Mouse (Mus musculus): ENCODE results near the gene Irf5.

The Irf5 gene

DNA sequence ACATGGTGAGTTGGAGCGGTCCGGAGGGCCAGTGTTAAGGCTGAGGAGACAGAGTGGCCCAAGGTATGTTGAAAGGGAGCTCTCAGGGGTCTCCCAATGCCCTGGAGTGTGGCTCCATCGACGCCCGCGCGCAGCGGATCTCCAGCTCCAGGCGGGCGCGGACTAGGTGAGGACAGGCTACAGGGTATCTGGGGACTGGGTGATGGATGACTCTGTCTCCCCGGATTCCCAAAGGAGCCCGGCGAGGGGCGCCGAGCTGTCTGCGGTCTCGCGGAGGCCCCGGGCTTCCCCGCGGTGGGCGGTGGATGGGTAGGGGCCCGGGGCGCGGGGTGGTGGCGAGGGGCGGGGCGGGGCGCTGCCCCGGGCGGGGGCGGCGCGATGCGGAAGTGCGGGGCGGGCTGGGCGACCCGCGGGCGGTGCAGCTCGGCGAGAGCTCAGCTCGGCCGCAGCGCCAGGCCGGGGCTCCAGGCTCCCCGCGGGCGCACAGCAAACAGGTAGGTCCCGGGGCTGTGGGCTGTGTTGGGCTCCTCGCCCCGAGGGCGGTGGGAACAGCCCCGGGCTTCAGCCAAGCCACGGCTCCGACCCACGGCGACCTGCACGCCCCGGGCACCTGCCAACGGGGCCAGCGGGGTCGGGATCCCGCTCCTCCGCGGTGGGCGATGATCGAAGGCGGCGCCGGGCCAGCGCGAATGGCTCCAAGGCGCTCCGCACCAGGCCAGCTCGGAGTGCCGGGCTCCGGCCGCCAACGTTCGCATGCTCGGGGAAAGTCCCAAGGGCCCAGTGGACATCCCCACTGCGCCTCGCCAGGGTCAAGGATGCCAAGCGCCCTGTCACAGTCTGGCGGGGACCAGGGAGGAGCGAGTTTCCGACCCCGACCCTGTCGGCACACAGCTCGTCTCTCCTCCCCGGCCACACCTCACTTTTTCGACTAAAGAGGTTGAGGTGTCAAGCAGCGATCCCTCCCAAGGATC is at the start of gene Irf5:
Irf5 (plus strand) TSS at position 345 of the 971 bp plus-strand sequence.
- DNase-seq (ENCODE audit: low spot score in 2 of 2) = no peak

DNA sequence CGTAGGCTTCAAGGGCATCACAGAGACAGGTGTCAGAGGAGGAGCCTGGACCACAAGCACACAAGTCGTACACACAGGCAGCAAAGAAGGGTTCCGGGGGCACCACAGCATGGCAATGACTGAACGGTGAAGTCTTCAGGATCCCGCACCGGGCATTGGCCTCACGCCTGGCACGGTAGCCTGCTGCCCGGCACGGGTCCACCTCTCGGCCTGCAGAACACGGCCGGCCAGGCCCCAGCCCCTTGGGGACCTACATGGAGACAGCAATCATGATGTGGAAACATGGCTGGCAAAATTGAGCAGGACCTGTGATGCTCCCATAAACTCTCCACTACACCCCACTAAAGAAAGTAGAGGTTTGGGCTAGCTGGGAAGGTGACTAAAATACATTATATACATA is 43.7 kb upstream of the Irf5 start:
- no peak for DNase-seq (ENCODE audit: low spot score in 2 of 2)

DNA sequence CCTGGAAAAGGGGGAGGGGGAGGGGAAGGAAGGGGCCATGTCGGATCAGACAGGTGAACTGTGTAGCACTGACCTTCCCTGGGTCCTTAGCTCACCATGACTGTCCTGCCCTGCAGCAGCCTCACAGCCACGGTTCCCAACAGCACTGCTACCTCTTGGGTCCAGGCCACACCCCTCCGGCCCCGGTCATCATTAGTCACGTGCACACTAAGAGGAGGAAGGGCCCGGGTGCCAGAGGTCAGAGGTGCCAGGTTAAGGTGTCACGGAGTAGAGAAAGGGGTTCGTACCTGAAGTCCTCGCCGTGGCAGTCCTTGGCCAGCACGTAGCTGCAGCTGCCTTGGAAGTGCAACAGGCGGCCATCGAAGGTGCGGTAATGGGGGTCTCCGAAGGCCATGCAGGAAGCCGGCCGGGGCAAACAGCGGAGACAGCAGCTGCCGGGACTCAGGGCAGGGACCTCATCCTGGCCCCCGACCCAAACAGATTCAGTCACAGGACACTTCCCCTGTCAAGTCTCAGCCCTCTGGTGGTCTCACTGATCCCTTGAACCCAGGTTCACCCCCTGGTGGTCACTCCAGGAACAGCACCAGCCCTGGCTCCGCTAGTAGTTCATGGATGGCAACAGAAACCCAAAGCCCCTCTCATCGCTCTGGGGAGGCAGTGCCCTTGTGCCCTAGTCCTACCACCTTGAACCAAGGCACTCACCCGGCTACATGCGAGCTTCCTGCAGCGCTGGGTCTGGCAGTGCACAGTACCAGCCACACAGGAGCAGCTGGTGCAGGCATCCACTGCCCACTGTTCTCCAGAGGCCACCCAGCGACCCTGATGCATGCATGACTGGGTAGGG is 41.5 kb upstream of the Irf5 start:
- peak; percentile 26 to 43 for DNase-seq (ENCODE audit: low spot score in 2 of 2)

DNA sequence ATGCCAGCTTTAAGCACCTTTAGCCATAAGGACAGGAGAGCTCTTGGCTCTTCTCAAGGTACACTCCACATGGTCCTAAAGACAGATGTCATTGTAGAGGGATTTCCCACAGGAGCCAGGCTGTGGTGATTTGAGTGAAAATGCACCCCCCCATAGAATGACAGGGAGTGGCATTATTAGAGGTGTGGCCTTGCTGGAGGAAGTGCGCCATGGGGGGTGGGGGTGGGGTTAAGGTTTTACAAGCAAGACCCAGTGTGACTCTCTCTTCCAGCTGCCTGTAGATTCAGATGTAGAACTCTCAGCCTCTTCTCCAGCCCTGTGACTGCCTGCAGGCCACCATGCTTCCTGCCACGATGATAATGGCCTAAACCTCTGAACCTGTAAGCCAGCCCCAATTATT is 40.5 kb upstream of the Irf5 start:
- no peak for DNase-seq (ENCODE audit: low spot score in 2 of 2)

DNA sequence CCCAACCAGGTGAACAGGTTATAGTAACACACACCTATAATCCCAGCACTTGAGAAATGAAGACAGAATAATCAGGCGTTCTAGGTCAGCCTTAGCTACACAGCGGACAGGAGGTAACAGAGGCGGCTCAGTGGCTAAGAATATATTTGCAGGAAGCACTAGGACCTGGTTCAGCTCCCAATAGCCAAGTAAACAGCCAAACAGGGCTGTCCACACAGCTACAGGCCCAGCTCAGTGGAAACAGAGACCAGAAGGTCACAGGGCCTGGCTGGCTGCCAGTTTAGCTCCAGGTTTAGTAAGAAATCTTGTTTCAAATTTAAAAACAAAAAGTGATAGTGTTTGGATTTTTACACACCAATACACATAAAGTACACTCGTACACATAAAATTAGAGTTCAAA is 32.3 kb upstream of the Irf5 start:
- no peak for DNase-seq (ENCODE audit: low spot score in 2 of 2)

DNA sequence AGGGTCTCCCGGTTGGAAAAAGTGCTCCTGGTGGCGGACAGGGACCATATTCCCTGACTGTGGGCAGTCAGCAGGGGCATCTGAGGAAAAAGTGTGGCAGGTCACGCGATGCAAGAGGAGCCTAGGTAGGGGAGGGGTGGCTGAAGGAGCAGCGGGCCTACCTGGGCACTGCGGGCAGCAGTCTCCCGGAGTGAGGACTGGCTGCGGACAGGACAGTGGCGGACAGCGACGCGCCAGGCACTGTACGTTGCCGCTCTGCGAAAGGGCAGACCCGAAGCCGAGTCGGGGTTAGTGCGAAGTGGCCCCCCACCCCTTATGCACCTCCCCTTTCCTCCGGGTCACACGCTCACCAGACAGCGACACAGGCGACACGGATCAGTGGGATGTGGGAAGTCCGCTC is 30.2 kb upstream of the Irf5 start:
- DNase-seq (ENCODE audit: low spot score in 2 of 2) = no peak

DNA sequence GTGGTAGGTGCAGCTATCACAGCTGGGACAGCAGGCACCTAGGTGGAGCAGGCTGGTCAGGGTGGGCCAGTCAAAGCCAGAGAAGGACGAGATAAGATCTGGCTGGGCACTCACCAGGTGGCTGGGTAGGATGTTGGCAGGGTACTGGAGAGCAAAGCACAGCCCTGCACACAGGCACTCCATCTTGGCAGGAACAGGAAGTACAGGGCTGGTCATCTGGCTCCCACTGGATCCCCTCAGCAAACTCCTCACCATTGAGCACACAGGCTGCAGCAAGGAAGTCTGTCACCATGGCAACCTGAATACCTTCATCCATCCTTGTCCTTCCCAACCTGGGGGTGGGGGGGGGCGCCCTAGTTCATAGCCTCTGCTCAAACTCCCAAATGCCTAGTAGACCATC is 28.6 kb upstream of the Irf5 start:
- DNase-seq (ENCODE audit: low spot score in 2 of 2) = no peak

DNA sequence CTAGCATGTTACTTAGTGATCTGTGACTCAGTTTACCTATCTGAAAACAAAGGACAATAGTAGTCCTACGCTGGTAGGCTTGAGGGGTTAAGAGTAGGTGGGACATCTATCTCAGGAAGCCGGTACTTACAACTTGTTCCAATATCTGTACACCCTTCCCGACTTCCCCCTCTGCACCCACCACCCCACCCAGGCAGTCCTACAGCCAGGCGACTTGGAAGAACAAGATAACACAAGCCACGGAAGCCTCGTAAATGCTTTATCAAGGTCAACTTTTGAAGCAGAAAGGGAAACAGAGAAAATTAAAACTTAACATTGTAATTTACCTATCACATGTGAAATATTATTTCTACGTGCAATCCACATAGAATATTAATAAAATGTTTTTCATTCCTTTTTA is 26.2 kb upstream of the Irf5 start:
- DNase-seq (ENCODE audit: low spot score in 2 of 2) = no peak

DNA sequence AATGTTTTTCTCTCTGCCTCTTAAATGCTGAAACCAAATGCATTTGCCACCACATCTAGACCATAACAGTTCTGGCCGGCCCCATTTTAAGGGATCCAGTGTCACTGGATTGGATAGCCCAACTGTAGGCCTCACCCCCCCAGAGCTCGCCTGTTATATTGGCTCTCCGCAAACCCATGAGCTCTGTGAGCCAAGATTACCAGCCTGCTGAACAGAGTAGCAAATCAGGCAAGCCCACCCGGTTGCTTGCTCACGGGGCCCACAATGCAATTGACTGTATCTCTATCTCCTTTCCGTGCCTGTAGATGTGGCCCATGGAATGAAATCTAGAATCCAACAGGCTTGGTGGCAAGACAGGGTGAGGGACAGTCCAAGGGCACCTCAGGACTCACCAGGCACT is 25.6 kb upstream of the Irf5 start:
- DNase-seq (ENCODE audit: low spot score in 2 of 2) = no peak

DNA sequence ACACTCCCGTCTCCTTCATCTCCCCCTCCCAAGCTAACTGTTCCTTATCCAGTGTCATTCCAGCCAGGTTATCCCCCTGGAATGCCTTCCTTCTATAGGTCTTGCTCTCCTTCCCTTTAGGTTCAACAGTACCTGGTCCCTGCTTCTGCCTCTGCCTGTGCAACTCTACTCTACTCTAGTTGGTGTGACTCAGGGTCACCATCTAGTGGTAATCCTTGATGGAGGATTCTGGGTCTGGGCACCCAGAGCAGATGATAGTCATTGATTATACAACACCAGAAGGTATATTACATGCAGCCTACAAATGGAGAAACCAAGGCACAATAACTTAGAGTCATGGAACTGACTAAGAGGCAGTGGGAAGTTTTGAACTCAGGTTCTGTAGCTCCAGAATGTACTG is 24.8 kb upstream of the Irf5 start:
- DNase-seq (ENCODE audit: low spot score in 2 of 2) = no peak

DNA sequence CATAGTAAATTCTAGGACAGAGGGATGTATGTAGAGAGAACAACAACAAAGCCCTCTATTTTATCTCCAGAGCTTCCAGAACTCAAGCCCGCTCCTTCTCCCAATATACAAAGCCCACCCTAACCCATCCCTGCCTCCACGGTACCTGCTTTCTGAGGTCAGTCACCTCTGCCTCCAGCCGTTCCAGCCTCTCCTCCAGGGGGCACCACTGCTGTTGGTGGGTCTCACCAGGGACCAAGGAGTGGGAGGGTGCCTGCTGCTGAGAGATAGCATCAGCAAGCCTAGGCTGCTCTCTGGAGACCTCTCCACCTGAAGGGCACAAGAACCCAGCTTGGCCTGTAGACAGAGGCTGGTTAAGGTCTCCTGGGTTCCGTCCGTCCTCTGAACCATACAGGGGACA is 20.9 kb upstream of the Irf5 start:
- no peak for DNase-seq (ENCODE audit: low spot score in 2 of 2)

DNA sequence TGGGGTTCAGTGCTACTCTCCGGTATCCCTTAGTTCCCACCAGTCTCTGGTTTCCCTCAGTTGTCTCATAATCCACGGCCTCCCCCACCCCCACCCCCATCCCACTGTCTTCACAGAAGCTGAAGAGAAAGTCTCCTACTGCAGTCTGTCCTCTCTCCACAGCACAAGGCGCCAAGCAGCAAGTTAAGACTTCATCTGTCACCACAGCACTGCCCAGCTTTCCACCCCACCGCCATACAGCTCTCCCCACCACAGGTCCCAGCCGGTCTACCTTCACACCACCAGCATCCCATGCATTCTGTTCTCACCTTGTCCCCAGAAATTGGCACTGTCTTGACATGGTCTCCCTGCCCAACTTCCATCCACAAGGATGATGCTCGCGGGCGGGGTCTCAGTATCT is 19.6 kb upstream of the Irf5 start:
- no peak for DNase-seq (ENCODE audit: low spot score in 2 of 2)

DNA sequence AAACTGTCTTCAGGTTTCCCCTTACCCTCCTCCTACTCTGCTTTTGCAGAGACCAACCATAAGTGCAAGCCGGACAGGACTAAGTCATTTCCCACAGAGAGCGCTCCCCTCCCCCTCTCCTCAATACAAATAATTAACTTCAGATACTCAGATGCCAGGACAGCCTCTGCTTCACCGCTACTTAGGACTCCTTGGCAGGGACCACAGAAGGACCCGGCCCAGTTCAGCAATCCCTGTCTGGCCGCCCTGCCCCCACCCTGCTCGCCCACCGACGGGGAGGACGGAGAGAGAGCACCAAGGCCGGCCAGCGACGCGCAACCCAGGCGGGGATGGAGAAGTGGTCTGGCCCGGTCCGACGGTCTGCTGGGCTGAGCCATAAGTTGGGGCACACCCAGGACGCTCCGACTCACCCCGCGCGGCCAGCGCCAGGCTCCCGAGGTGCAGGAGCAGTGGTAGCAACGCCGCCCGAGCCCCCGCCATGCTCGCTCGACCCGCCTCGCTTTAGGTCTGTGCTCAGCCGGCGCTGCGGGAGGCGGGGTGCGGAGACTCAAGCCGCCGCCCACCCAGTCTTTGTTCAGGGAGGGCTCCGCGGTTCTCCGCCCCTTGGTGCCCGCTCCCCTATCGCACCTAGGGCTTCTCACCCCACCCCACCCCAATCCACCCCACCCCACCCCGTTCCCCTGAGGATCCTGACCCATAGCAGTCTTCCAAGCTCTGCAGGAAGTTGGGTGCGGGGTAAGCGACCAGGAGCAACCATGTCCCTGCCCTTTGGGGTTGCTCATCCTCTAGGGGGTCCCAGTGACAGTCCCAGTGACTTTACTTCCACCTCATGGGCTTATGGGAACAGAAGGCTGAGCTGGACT is 18.7 kb upstream of the Irf5 start, which contains the start of gene Kcp:
Kcp (minus strand) TSS at position 506 of the 863 bp plus-strand sequence.
- no peak for DNase-seq (ENCODE audit: low spot score in 2 of 2)

DNA sequence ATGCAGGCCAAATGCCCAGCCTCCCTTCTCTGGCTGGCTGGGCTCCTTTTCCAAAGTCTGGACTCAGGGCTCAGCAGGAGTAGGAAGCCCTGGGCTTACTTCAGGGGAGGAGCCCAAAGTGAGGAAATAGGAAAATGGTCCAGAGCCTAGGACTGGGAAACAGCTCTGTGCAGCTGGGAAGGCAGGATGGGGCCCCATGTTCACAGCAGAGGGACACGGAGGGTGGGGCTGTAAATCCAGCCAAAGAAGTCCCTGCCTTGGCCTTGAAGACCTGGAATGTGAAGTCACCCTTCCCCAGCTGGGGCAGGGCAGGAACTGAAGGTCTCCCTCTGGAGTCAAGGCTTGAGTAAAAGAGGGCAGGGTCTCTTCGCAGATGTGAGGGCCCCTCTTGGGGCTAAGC is 17.3 kb upstream of the Irf5 start:
- DNase-seq (ENCODE audit: low spot score in 2 of 2) = no peak

DNA sequence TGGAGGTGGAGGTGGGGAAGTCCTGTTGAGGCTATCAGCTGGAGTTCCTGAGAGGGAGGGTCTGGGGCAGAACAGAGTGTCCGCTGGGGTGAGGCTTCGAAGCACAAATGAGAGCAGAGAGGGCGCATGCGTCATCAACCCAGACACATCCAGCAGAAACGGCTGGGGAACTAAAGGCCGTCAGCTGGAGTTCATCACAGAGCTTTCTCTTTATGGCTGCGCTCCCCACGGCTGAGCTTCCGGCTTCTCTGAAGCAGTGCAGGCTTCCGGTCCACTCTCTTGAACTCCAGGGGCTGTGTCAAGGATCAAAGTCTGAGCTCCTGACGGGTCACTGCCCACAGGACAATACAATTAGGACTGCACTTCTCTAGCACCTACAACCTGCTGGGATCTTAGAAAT is 13.1 kb upstream of the Irf5 start:
- no peak for DNase-seq (ENCODE audit: low spot score in 2 of 2)

DNA sequence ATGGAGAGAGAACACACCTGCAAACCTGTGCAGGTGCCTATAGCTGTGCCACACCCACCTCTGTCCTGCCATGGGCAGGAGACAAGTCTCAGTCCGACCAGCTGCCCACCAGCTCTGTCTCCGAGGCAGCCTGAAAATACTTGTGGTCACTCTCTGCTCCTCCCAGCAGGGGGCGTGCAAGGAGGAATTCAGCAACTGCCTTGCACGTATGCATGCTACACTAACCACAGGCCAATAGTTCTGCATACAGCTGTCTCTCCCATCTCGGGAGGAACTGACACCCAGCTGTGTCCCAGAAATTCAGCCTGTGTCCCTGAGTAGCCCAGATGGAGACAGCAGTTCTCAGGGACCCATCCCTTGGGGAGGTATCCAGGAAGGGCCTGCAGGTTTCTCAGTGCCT is 9.3 kb upstream of the Irf5 start:
- peak; percentile 52 to 63 for DNase-seq (ENCODE audit: low spot score in 2 of 2)

DNA sequence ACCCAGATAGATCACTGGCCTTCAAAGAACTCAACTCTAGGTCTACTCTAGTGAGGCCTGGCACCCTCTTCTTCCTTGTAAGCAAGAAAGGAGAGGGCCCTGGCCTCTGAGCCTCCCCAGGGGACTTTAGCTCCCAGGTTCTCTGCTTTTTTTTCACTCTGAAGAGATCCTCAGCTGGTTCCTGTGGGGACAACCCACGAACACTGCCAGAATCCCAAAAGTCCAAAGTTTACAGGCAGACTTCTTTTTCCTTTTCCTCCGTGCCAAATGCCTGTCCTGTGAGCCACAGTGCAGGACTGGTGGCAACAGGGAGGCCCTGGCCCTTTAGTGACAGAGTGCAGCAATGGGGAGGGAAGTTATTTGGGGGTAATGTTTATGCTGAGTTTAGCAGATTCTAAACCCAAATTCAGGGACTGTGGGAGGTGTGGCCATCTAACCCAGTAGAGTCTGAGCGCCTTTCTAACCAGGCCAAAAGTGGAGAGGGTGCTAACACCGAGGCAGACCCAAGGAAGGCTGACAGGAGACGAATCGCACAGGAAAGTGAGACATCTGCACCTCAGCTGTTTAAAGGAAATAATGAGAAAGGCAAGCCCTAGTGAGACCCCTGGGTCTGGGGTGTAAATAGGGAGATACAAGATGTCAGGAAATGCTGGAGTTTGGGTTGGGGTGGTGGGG is 3.7 kb upstream of the Irf5 start:
- DNase-seq (ENCODE audit: low spot score in 2 of 2) = no peak

DNA sequence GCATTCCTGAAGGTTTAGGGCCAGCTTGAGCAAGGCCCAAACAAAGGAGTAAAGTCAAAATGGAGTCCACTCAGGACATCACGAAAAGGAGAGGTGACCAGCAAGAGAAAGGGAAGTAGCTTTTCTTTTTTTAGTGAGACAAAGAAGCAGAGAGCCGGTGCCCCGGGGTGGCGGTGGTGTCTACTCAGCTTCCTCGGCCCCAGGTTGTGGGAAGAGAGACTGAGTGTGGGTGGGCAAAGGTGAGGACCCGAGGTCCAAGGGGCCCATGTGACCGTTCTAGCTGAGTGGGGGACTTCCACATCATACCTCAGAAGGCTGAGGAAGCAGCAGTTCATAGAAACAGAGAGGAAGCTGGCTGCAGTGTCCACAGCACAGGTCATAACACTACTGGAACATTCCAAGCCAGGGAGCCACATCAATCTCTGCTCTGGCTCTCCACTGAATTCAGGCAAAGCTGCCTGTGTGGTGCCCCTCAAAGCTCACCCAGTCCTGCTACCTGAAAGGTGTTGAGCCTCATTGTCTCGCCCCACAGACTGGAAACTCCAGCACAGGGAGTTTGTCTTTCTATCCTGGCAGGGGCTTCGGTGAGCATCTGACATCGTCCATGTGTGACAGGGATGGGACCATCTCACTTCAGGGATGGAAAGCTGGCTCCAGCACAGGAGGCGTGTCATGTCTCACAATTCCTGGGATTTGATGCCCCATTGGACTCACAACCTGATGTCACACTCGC is 3.0 kb upstream of the Irf5 start:
- DNase-seq (ENCODE audit: low spot score in 2 of 2) = no peak

DNA sequence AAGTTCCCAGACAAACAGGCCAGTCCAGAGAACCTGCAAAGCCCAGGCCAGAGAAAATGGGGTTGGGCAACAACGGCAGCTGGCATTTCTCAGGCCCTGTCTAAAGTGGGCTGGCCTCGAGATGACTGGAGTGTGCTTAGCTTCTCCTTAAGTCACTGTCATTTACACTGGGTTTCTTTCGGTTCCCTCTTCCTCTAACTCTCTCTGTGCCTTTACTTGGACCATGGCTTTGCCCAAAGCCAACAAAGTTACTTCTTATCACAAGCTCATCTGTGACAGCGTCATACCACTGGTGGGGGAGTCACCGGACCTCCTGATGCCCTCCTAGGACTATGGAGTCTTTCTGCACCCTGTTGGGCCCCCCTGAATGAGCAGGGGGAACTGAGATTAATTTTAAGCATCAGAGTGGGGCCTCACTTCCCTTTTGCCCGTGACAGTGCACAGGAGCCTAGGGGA is 2.4 kb upstream of the Irf5 start:
- DNase-seq (ENCODE audit: low spot score in 2 of 2) = no peak

DNA sequence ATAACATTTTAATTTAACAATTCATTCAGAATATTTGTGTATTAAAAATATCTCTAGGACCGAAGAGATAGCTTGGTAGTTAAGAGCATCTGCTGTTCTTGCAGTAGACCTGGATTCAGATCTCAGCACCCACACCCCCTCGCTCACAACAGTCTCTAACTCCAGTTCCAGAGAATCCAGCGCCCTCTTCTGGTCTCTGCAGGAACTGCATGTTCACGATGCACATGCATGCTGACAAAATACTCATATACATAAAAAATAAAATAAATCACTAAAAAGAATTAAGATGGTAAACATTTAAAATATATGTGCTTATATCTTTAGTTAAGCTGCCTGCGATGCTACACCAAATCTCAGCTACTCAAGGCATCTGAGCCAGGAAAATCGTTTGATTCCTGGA is 1.2 kb upstream of the Irf5 start:
- no peak for DNase-seq (ENCODE audit: low spot score in 2 of 2)

Measured in frontal cortex, postnatal 36 days (tissue).